28 mouse cellular contexts compared by ENCODE assay signal in the genomic region with DNA sequence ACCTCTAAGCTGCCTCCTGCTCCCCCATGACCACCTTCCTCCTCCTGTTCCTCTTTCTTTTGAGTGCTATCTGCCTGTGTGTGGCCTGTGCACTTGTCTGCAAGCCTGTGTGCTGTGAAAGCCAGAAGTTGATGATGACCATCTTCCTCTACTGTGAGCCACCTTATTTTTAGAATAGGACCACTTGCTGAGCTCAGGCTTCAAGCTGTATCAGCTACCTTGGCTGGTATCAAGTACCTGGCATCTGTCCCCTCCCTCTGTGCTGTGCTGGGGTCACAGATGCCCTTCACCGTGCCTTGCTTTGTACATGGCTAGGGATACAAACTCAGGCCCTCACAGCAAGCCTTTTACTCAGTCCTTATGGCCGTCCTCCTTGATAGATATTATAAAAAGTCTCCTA. TPM values are rescaled to one million over a fixed set of nuclear protein-coding genes. Genes with fewer than 3 reads are reported as not detected.
DNase-seq lines count a peak whose midpoint lies in the region; ATAC-seq and TF ChIP-seq lines count a peak whose summit lies in the region.
"Had no signal": no experiment of that assay in that cellular context is flagged by ENCODE, and none has a peak within 500 bp of the region (broad histone marks: within the 10 kb centered on the region; RNA-seq: fewer than 3 reads in every experiment).

No protein-coding gene starts in this region.

- no peak for ATAC-seq in heart, embryonic 13.5 days (ENCODE audit: extremely low read depth, insufficient number of reproducible peaks, low FRiP score, low TSS enrichment)
- 0 out of 2 replicates have a peak, but pooled peaks have one; percentile 25 for ATAC-seq in megakaryocyte, adult 5-6 weeks (ENCODE audit: poor library complexity, severe bottlenecking)
- ATAC-seq: forebrain, embryonic 13.5 days; intestine, embryonic 15.5 days had no signal

- intact Hi-C loops in heart, postnatal 25 days (cut with DNase I) = loop anchor here (5.0 kb wide), 1 partner anchor 106 kb away; a partner anchor contains a TSS

- H3K4me1 ChIP-seq in cortical plate, adult 2 months (ENCODE audit: control insufficient read depth, insufficient read depth, low read length) = peaks cover 8% of the 10 kb centered on the region; the same call in 1 of the 2 replicates
- peaks cover 47% of the 10 kb centered on the region for H3K4me1 ChIP-seq in heart, embryonic 13.5 days

- no peak overlapping the region for H3K4me3 ChIP-seq in cortical plate, adult 2 months (ENCODE audit: insufficient read depth, low read length)
- H3K4me3 ChIP-seq in heart, embryonic 13.5 days = no peak overlapping the region
- H3K4me3 ChIP-seq: embryonic facial prominence, embryonic 10.5 days; forebrain, embryonic 13.5 days; intestine, embryonic 15.5 days; kidney, embryonic 15.5 days; limb, embryonic 13.5 days; liver, embryonic 13.5 days; lung, embryonic 15.5 days; neural tube, embryonic 13.5 days had no signal

- peak; percentile 10 to 29 for DNase-seq in heart, adult 18-20 months
- DNase-seq in heart, postnatal 25 days (ENCODE audit: low spot score) = no peak
- no peak for DNase-seq in urinary bladder, postnatal 14 days (ENCODE audit: low spot score)
- no peak for DNase-seq in lung, postnatal 14 days
- DNase-seq: adrenal gland, postnatal 36 days; cerebellum, adult 18-20 months; cerebellum, postnatal 36 days; kidney, postnatal 4 days; liver, embryonic 13.5 days; midbrain, embryonic 14.5 days; right cerebral cortex, adult 18-20 months; thymus, adult 18-20 months had no signal

- H3K27ac ChIP-seq in cortical plate, adult 2 months (ENCODE audit: insufficient read depth, low read length) = peak overlapping the region; percentile 7; the same call in 1 of the 2 replicates
- H3K27ac ChIP-seq in heart, embryonic 13.5 days (replicated peaks) = peak overlapping the region; percentile 96
- H3K27ac ChIP-seq: embryonic facial prominence, embryonic 10.5 days; forebrain, embryonic 13.5 days; hindbrain, embryonic 14.5 days; intestine, embryonic 15.5 days; kidney, embryonic 15.5 days; limb, embryonic 13.5 days; liver, embryonic 13.5 days; lung, embryonic 15.5 days; neural tube, embryonic 13.5 days had no signal

- 67% methylated on average over 2 of the region's 2 CpGs for WGBS in heart, embryonic 13.5 days

- H3K4me2 ChIP-seq in heart, embryonic 13.5 days = no peak overlapping the region
- H3K4me2 ChIP-seq: forebrain, embryonic 13.5 days; hindbrain, embryonic 14.5 days; intestine, embryonic 15.5 days; kidney, embryonic 15.5 days; limb, embryonic 13.5 days; liver, embryonic 13.5 days; lung, embryonic 15.5 days; neural tube, embryonic 13.5 days had no signal

- no peak for TF ChIP-seq CTCF in cortical plate, adult 2 months (IDR thresholded peaks at IDR 0.05; ENCODE audit: extremely low read depth, insufficient read depth, low read length)

- H3K36me3 ChIP-seq in heart, embryonic 13.5 days = no peaks in the 10 kb centered on the region
- H3K36me3 ChIP-seq: embryonic facial prominence, embryonic 10.5 days; intestine, embryonic 15.5 days; kidney, embryonic 15.5 days; limb, embryonic 13.5 days; liver, embryonic 13.5 days; lung, embryonic 15.5 days; neural tube, embryonic 13.5 days had no signal

- no peaks in the 10 kb centered on the region for H3K9me3 ChIP-seq in heart, embryonic 13.5 days
- H3K9me3 ChIP-seq: embryonic facial prominence, embryonic 10.5 days; forebrain, embryonic 13.5 days; intestine, embryonic 15.5 days; kidney, embryonic 15.5 days; limb, embryonic 13.5 days; liver, embryonic 13.5 days; lung, embryonic 15.5 days; neural tube, embryonic 13.5 days had no signal

- H3K9ac ChIP-seq in heart, embryonic 13.5 days = no peak overlapping the region
- H3K9ac ChIP-seq: forebrain, embryonic 13.5 days; hindbrain, embryonic 14.5 days; intestine, embryonic 15.5 days; kidney, embryonic 15.5 days; limb, embryonic 13.5 days; liver, embryonic 13.5 days; lung, embryonic 15.5 days; neural tube, embryonic 13.5 days had no signal

- no peaks in the 10 kb centered on the region for H3K27me3 ChIP-seq in heart, embryonic 13.5 days (replicated peaks)
- H3K27me3 ChIP-seq: forebrain, embryonic 13.5 days; intestine, embryonic 15.5 days; kidney, embryonic 15.5 days; limb, embryonic 13.5 days; liver, embryonic 13.5 days; lung, embryonic 15.5 days had no signal

- no peak for TF ChIP-seq POLR2A in cortical plate, adult 2 months (IDR thresholded peaks at IDR 0.05; ENCODE audit: extremely low read depth, insufficient read depth, low read length)

RNA-seq across cellular contexts. Expression of a gene that starts 2.3 kb away (rescaled TPM):
- total RNA-seq in heart, adult 18-20 months (2021) = not detected
- not detected for total RNA-seq in heart, postnatal 25 days (2021)
- polyA plus RNA-seq in cortical plate, adult 2 months (2012; rRNA removed) = 0.08 TPM in 1 of 2 replicates, not detected in the other
- polyA plus RNA-seq in heart, embryonic 13.5 days (2015; fragmentation: Nextera tagmentation; extraction: Ambion mirVana) = not detected in 2 replicates
- total RNA-seq in megakaryocyte, adult 5-6 weeks (2015) = not detected in 2 replicates
- total RNA-seq in megakaryocyte, adult 5-6 weeks (2017) = not detected in 2 replicates
- total RNA-seq: adrenal gland, postnatal 36 days; layer of hippocampus, postnatal 14 days; left cerebral cortex, postnatal 10 days had no signal
- polyA plus RNA-seq: C2C12; embryonic facial prominence, embryonic 10.5 days; forebrain, embryonic 13.5 days; gonadal fat pad, adult 2 months; hindbrain, embryonic 14.5 days; intestine, embryonic 15.5 days; kidney, embryonic 15.5 days; limb, embryonic 13.5 days; liver, embryonic 13.5 days; lung, embryonic 15.5 days; neural tube, embryonic 13.5 days; small intestine, adult 2 months had no signal

Comparison
In these comparisons a context has a peak if more than half of its experiments do, and no peak if none do; other contexts are left out.
1. DNase-seq: peak in heart, adult 18-20 months (2 of 2); none in heart, postnatal 25 days (single experiment), urinary bladder, postnatal 14 days (single experiment) and lung, postnatal 14 days (single experiment).